Mouse (Mus musculus): ENCODE results near the gene Pnldc1. TPM values are rescaled to one million over a fixed set of nuclear protein-coding genes. Genes with fewer than 3 reads are reported as not detected.

Gene Pnldc1
- total RNA-seq, 1 experiment from 2014 or later = 2.6 TPM

GRCm38 (mm10) chr17:12858072-12858471 lies 52.0 kb downstream of the Pnldc1 start:
- peak; percentile 21 for DNase-seq

- no peak for DNase-seq
These were observed 52.6 kb downstream of the Pnldc1 start for GRCm38 (mm10) chr17:12857395-12857794.

- DNase-seq = no peak
These were observed 55.6 kb downstream of the Pnldc1 start for GRCm38 (mm10) chr17:12854386-12854785.

GRCm38 (mm10) chr17:12853821-12854220 lies 56.2 kb downstream of the Pnldc1 start:
- no peak for DNase-seq

- no peak for DNase-seq
These were observed 58.3 kb downstream of the Pnldc1 start for GRCm38 (mm10) chr17:12851689-12852088.

- DNase-seq = peak; percentile 19
These were observed 60.1 kb downstream of the Pnldc1 start for GRCm38 (mm10) chr17:12849778-12850382.

- DNase-seq = no peak
These were observed 62.3 kb downstream of the Pnldc1 start for GRCm38 (mm10) chr17:12847736-12848135.

GRCm38 (mm10) chr17:12846474-12846873 lies 63.6 kb downstream of the Pnldc1 start:
- no peak for DNase-seq

GRCm38 (mm10) chr17:12845862-12846261 lies 64.2 kb downstream of the Pnldc1 start:
- DNase-seq = no peak

- DNase-seq = no peak
These were observed 65.5 kb downstream of the Pnldc1 start for GRCm38 (mm10) chr17:12844540-12844939.

GRCm38 (mm10) chr17:12843826-12844225 lies 66.2 kb downstream of the Pnldc1 start:
- no peak for DNase-seq

- no peak for DNase-seq
These were observed 70.4 kb downstream of the Pnldc1 start for GRCm38 (mm10) chr17:12839475-12840267.

Small RNA genes within 50 kb of the gene (microRNA-seq; reads per million reads assigned to microRNA genes)
- 0 reads per million in 2 experiments for gene Gm24085

Other genes with a start within 250 kb of the Pnldc1 start
- 1.2 and 18.3 TPM in 2 replicates for gene Slc22a1, start 234.4 kb downstream of the Pnldc1 start, total RNA-seq (2021)
- gene Igf2r, start 140.6 kb downstream of the Pnldc1 start, total RNA-seq (2021) = 65.2 and 75.4 TPM in 2 replicates
- not detected in 2 replicates for gene Mas1, start 42.1 kb downstream of the Pnldc1 start, total RNA-seq (2021)
- gene Mrgprh, start 34.2 kb downstream of the Pnldc1 start, total RNA-seq (2021) = 0.19 TPM in 2 replicates
- gene Tcp1, start 5.5 kb upstream of the Pnldc1 start, total RNA-seq (2021) = 232 and 252 TPM in 2 replicates
- 84.1 and 86.9 TPM in 2 replicates for gene Mrpl18, start 6.1 kb upstream of the Pnldc1 start, total RNA-seq (2021)
- gene Acat3, start 30.4 kb upstream of the Pnldc1 start, total RNA-seq (2021) = 1.6 and 21.6 TPM in 2 replicates
- 90.9 and 102 TPM in 2 replicates for gene Acat2, start 50.5 kb upstream of the Pnldc1 start, total RNA-seq (2021)
- 58.1 and 63.8 TPM in 2 replicates for gene Wtap, start 83.9 kb upstream of the Pnldc1 start, total RNA-seq (2021)
- 674 and 682 TPM in 2 replicates for gene Sod2, start 96.6 kb upstream of the Pnldc1 start, total RNA-seq (2021)
- gene Gpr31b, start 142.1 kb upstream of the Pnldc1 start, total RNA-seq (2021) = not detected in 2 replicates
- gene Tcp10b, start 150.9 kb upstream of the Pnldc1 start, total RNA-seq (2021) = 0.30 and 0.45 TPM in 2 replicates
- gene Unc93a, start 221.6 kb upstream of the Pnldc1 start, total RNA-seq (2021) = 0.26 TPM in 1 of 2 replicates, not detected in the other